Mouse (Mus musculus): ENCODE data around the gene Adad2. TPM values are rescaled to one million over a fixed set of nuclear protein-coding genes. Genes with fewer than 3 reads are reported as not detected.

Adad2 gene
- total and polyA plus RNA-seq, 3 experiments, result not detected

- Histone ChIP-seq H3K36me3 (ENCODE audit: control insufficient read depth in 1 of 2, insufficient read depth in 2 of 2, low read length in 2 of 2) (peaks cover 0 to 7% of the 10 kb centered on the region in 2 experiments; a peak in 2 of 4 replicates), H3K9me3 (replicated peaks; ENCODE audit: insufficient read depth, low read length) (no peaks in the 10 kb centered on the region), H3K27me3 (ENCODE audit: control insufficient read depth in 1 of 2, insufficient read depth in 2 of 2, low read length in 2 of 2) (no peaks in the 10 kb centered on the region), H3K4me3 (ENCODE audit: control insufficient read depth in 1 of 2, insufficient read depth in 1 of 2, low read depth in 2 of 2, low read length in 2 of 2) (no peak overlapping the region), H3K9ac (ENCODE audit: control insufficient read depth, low read depth, low read length, poor library complexity, severe bottlenecking) (no peak overlapping the region), H3K4me1 (ENCODE audit: control insufficient read depth in 1 of 2, insufficient read depth in 2 of 2, low read length in 2 of 2) (peaks cover 7 to 15% of the 10 kb centered on the region in 2 experiments), H3K79me2 (ENCODE audit: control insufficient read depth, insufficient read depth, low read length, poor library complexity) (peaks cover 23% of the 10 kb centered on the region), H3K27ac (ENCODE audit: control insufficient read depth, low read depth, low read length) (no peak overlapping the region)
- no peak for DNase-seq (ENCODE audit: low read depth, low spot score)
- no peak for TF ChIP-seq RCOR1 (IDR thresholded peaks at IDR 0.05; ENCODE audit: low read depth, low read length)
- peak; percentile 22; the same call in 1 of the 2 replicates for TF ChIP-seq TAL1 (IDR thresholded peaks at IDR 0.05; ENCODE audit: low read length)
These were observed 40.1 kb upstream of the Adad2 start for GRCm38 (mm10) chr8:119572411-119572810.

- peak within 1 kb of the TSS; percentile 86 for H3K9ac ChIP-seq (ENCODE audit: control insufficient read depth, low read depth, low read length, poor library complexity, severe bottlenecking)
- peaks cover 7 to 15% of the 10 kb centered on the region in 2 experiments for H3K4me1 ChIP-seq (ENCODE audit: control insufficient read depth in 1 of 2, insufficient read depth in 2 of 2, low read length in 2 of 2)
- H3K4me3 ChIP-seq (ENCODE audit: control insufficient read depth in 1 of 2, insufficient read depth in 1 of 2, low read depth in 2 of 2, low read length in 2 of 2), result peak within 1 kb of the TSS; percentile 85 to 88
- no peaks in the 10 kb centered on the region for H3K27me3 ChIP-seq (ENCODE audit: control insufficient read depth in 1 of 2, insufficient read depth in 2 of 2, low read length in 2 of 2)
- H3K79me2 ChIP-seq (ENCODE audit: control insufficient read depth, insufficient read depth, low read length, poor library complexity), result peaks cover 23% of the 10 kb centered on the region
- DNase-seq (ENCODE audit: low read depth, low spot score), result peak; percentile 93
- no peaks in the 10 kb centered on the region for H3K9me3 ChIP-seq (replicated peaks; ENCODE audit: insufficient read depth, low read length)
- H3K36me3 ChIP-seq (ENCODE audit: control insufficient read depth in 1 of 2, insufficient read depth in 2 of 2, low read length in 2 of 2), result peaks cover 0 to 7% of the 10 kb centered on the region in 2 experiments; a peak in 2 of 4 replicates
- peak within 1 kb of the TSS; percentile 66 for H3K27ac ChIP-seq (ENCODE audit: control insufficient read depth, low read depth, low read length)
- TF ChIP-seq JUND (IDR thresholded peaks at IDR 0.05; ENCODE audit: low read depth, low read length), result no peak
- TF ChIP-seq MEF2A (IDR thresholded peaks at IDR 0.05; ENCODE audit: extremely low read depth, insufficient replicate concordance, low read depth, low read length, poor library complexity, severe bottlenecking), result peak; percentile 27; the same call in 1 of the 2 replicates
- TF ChIP-seq BHLHE40 (IDR thresholded peaks at IDR 0.05; ENCODE audit: borderline replicate concordance, low read depth, low read length), result peak; percentile 77
- TF ChIP-seq E2F4 (IDR thresholded peaks at IDR 0.05; ENCODE audit: borderline replicate concordance, low read depth, low read length), result no peak
- no peak for TF ChIP-seq CTCF (IDR thresholded peaks at IDR 0.05 in 2 of 3, conservative IDR thresholded peaks at IDR 0.05 in 1 of 3; ENCODE audit: control insufficient read depth in 1 of 3, insufficient read depth in 1 of 3, low read depth in 2 of 3, low read length in 3 of 3, poor library complexity in 1 of 3, severe bottlenecking in 1 of 3)
- no peak for TF ChIP-seq GABPA (IDR thresholded peaks at IDR 0.05; ENCODE audit: low read depth, low read length)
- TF ChIP-seq UBTF (IDR thresholded peaks at IDR 0.05; ENCODE audit: borderline replicate concordance, insufficient read depth, low read depth, low read length), result no peak
- peak; percentile 68 for TF ChIP-seq NELFE (IDR thresholded peaks at IDR 0.05; ENCODE audit: low read depth, low read length)
- peak in 1 of 2 experiments; percentile 67; a peak in 2 of 4 replicates for TF ChIP-seq USF2 (IDR thresholded peaks at IDR 0.05; ENCODE audit: borderline replicate concordance in 1 of 2, insufficient read depth in 1 of 2, low read depth in 1 of 2, low read length in 2 of 2)
- no peak for TF ChIP-seq SMC3 (IDR thresholded peaks at IDR 0.05; ENCODE audit: low read depth, low read length)
- no peak for TF ChIP-seq ZC3H11A (IDR thresholded peaks at IDR 0.05; ENCODE audit: low read depth, low read length)
- TF ChIP-seq ZMIZ1 (IDR thresholded peaks at IDR 0.05; ENCODE audit: low read depth, low read length), result peak; percentile 61; the same call in 1 of the 2 replicates
- TF ChIP-seq RAD21 (IDR thresholded peaks at IDR 0.05; ENCODE audit: low read depth, low read length), result no peak
- no peak for TF ChIP-seq KAT2A (conservative IDR thresholded peaks at IDR 0.05; ENCODE audit: low read depth, low read length)
- TF ChIP-seq POLR2AphosphoS2 (IDR thresholded peaks at IDR 0.05; ENCODE audit: low read length), result no peak; the same call in 1 of the 2 replicates
- peak; percentile 94 for TF ChIP-seq MXI1 (IDR thresholded peaks at IDR 0.05; ENCODE audit: low read depth, low read length)
- TF ChIP-seq MYC (IDR thresholded peaks at IDR 0.05; ENCODE audit: low read depth, low read length), result peak; percentile 53; the same call in 1 of the 2 replicates
- TF ChIP-seq GATA1 (IDR thresholded peaks at IDR 0.05; ENCODE audit: low read depth, low read length), result no peak
- TF ChIP-seq ZNF384 (IDR thresholded peaks at IDR 0.05; ENCODE audit: low read depth, low read length), result no peak
- TF ChIP-seq SIN3A (IDR thresholded peaks at IDR 0.05; ENCODE audit: low read length), result peak; percentile 95
- no peak for TF ChIP-seq POLR2AphosphoS5 (IDR thresholded peaks at IDR 0.05; ENCODE audit: borderline replicate concordance, low read depth, low read length)
- TF ChIP-seq MAFK (IDR thresholded peaks at IDR 0.05; ENCODE audit: borderline replicate concordance, low read depth, low read length), result no peak
- TF ChIP-seq RCOR1 (IDR thresholded peaks at IDR 0.05; ENCODE audit: low read depth, low read length), result 0 out of 2 replicates have a peak, but pooled peaks have one; percentile 10
- 0 out of 2 replicates have a peak, but pooled peaks have one; percentile 36 for TF ChIP-seq TBP (IDR thresholded peaks at IDR 0.05; ENCODE audit: low read depth, low read length)
- peak; percentile 90 for TF ChIP-seq NRF1 (IDR thresholded peaks at IDR 0.05; ENCODE audit: insufficient read depth, low read depth, low read length, poor library complexity, severe bottlenecking)
- TF ChIP-seq EP300 (IDR thresholded peaks at IDR 0.05; ENCODE audit: low read depth in 1 of 2, low read length in 2 of 2), result no peak
- peak; percentile 87 for TF ChIP-seq MAX (IDR thresholded peaks at IDR 0.05; ENCODE audit: low read length)
- no peak for TF ChIP-seq TAL1 (IDR thresholded peaks at IDR 0.05; ENCODE audit: low read length)
These were observed 37.8 kb upstream of the Adad2 start, which contains the start of the genes Hsdl1 and Dnaaf1 for GRCm38 (mm10) chr8:119574437-119575365. TSS of gene Hsdl1 (minus strand) at chr8:119575183. TSS of gene Dnaaf1 (plus strand) at chr8:119575235.

Measured in MEL (cell line).